Mouse (Mus musculus): ENCODE results near the gene Btbd35f1.
"Not testable (repeated sequence)": the region's sequence is repeated elsewhere in the genome, so short reads cannot be mapped to it uniquely, and the experiment has no call there.

Btbd35f1 gene

GRCm38 (mm10) chrX:32559755-32560154 lies at the start of gene Btbd35f1:
TSS of gene Btbd35f1 (plus strand) at chrX:32560055.
- not testable (repeated sequence) for DNase-seq (ENCODE audit: low read depth, low spot score)

GRCm38 (mm10) chrX:32590878-32591542 lies 31.2 kb downstream of the Btbd35f1 start:
- DNase-seq (ENCODE audit: low read depth, low spot score): not testable (repeated sequence)

DNA sequence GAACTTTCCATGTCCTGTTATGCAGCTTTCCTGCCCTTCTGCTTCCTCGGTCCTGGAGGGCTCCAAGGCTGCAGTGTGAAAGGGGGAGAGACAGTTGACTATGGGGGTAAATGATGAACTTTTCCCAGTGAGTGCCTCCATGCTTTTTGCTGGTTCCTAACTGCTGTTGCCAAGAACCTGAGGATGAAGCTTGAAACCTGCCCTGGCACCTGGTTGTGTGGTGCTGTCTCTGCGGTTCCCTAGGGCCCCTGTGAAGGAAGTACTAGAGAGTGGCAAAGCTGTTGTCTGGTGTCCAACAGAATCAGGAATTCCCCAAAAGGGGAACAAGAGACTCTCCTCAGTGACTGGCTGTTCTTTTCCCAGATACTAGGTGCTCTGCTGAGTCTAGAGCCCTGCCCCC lies 41.2 kb downstream of the Btbd35f1 start:
- DNase-seq (ENCODE audit: low read depth, low spot score): not testable (repeated sequence)

GRCm38 (mm10) chrX:32601425-32601824 lies 41.6 kb downstream of the Btbd35f1 start:
- DNase-seq (ENCODE audit: low read depth, low spot score): not testable (repeated sequence)

Data from WW6 (cell line).